Mouse (Mus musculus) forebrain, embryonic 11.5 days (tissue): ENCODE measurements at regions not wholly inside any gene's neighbourhood (a gene's known extent, or its start where the extent isn't known, plus 50 kb on each side); places are given as distances from the start of the nearest gene placed in this dataset.

ENCODE experiments used
- ATAC-seq: fragments of 200-750 bp; cut with Nextera tagmentation; replicated peaks from 2 replicates; pipeline ENCODE4 v1.8.0; 2017; ENCODE audit warnings: moderate TSS enrichment; ENCODE audit not compliant: low FRiP score
- DNase-seq: peaks from one replicate; pipeline ENCODE4 v3.0.0-alpha.2; 2017; ENCODE audit warnings: low spot score
- H3K27ac ChIP-seq: fragments of 300-500 bp; sonication (generic); 2 replicates; pipeline ENCODE4 v1.5.1; 2014; ENCODE audit warnings: low read depth, low read length
- H3K27me3 ChIP-seq: fragments of 300-500 bp; sonication (generic); 2 replicates; pipeline ENCODE4 v1.6.1; 2014; ENCODE audit warnings: mild to moderate bottlenecking, low read length, mixed read lengths; ENCODE audit not compliant: control insufficient read depth, insufficient read depth
- H3K36me3 ChIP-seq: fragments of 300-500 bp; sonication (generic); 2 replicates; pipeline ENCODE4 v1.6.1; 2014; ENCODE audit warnings: mild to moderate bottlenecking, low read length, moderate library complexity, mixed read lengths; ENCODE audit not compliant: control insufficient read depth, insufficient read depth
- H3K4me1 ChIP-seq: fragments of 300-500 bp; sonication (generic); replicated peaks from 2 replicates; pipeline ENCODE4 v1.6.1; 2014; ENCODE audit warnings: low read length, mixed read lengths; ENCODE audit not compliant: control insufficient read depth, insufficient read depth
- H3K4me2 ChIP-seq: fragments of 300-500 bp; sonication (generic); 2 replicates; pipeline ENCODE4 v1.6.1; 2014; ENCODE audit warnings: low read depth, mild to moderate bottlenecking, low read length, moderate library complexity, mixed read lengths; ENCODE audit not compliant: severe bottlenecking
- H3K4me3 ChIP-seq: fragments of 300-500 bp; sonication (generic); 2 replicates; pipeline ENCODE4 v1.5.1; 2014; ENCODE audit warnings: low read depth, low read length
- H3K9ac ChIP-seq: fragments of 300-500 bp; sonication (generic); 2 replicates; pipeline ENCODE4 v1.6.1; 2014; ENCODE audit warnings: low read length
- H3K9me3 ChIP-seq: fragments of 300-500 bp; sonication (generic); 2 replicates; pipeline ENCODE4 v1.6.1; 2016; ENCODE audit warnings: low read length, mixed read lengths; ENCODE audit not compliant: control insufficient read depth
- WGBS: fragments of 180-500 bp; shearing (Covaris S2); extraction: QIAGEN DNeasy Blood & Tissue Kit; methylation state at CpG from one replicate; pipeline ENCODE4 v1.1.7; 2014; 5-methylcytosine and 5-hydroxymethylcytosine counted together

GRCm38 (mm10) chr8:90608410-90608809, 208.8 kb downstream of the Gm19935 start:
- Histone ChIP-seq H3K9ac (no peak overlapping the region), H3K27ac (no peak overlapping the region), H3K9me3 (no peaks in the 10 kb centered on the region), H3K27me3 (no peaks in the 10 kb centered on the region), H3K4me2 (no peak overlapping the region), H3K36me3 (no peaks in the 10 kb centered on the region), H3K4me1 (no peaks in the 10 kb centered on the region), H3K4me3 (no peak overlapping the region)
- 70% methylated on average over 3 of the region's 3 CpGs for WGBS
- ATAC-seq (no peak), DNase-seq (no peak)

GRCm38 (mm10) chr8:90600946-90601695, 216.1 kb downstream of the Gm19935 start:
- H3K4me2 ChIP-seq: no peak overlapping the region
- DNase-seq (no peak), ATAC-seq (no peak)
- H3K27me3 ChIP-seq: no peaks in the 10 kb centered on the region
- no peaks in the 10 kb centered on the region for H3K4me1 ChIP-seq
- no peaks in the 10 kb centered on the region for H3K36me3 ChIP-seq
- 31% methylated on average over 11 of the region's 11 CpGs for WGBS
- no peak overlapping the region for H3K9ac ChIP-seq
- H3K27ac ChIP-seq: no peak overlapping the region
- H3K9me3 ChIP-seq: no peaks in the 10 kb centered on the region
- no peak overlapping the region for H3K4me3 ChIP-seq

GRCm38 (mm10) chr8:90597376-90597775, 219.8 kb downstream of the Gm19935 start:
- Histone ChIP-seq H3K4me2 (no peak overlapping the region), H3K27ac (no peak overlapping the region), H3K36me3 (no peaks in the 10 kb centered on the region), H3K9me3 (no peaks in the 10 kb centered on the region), H3K4me1 (no peaks in the 10 kb centered on the region), H3K4me3 (no peak overlapping the region), H3K9ac (no peak overlapping the region), H3K27me3 (no peaks in the 10 kb centered on the region)
- no peak for ATAC-seq
- WGBS: 86% methylated on average over 6 of the region's 6 CpGs
- DNase-seq: no peak

DNA sequence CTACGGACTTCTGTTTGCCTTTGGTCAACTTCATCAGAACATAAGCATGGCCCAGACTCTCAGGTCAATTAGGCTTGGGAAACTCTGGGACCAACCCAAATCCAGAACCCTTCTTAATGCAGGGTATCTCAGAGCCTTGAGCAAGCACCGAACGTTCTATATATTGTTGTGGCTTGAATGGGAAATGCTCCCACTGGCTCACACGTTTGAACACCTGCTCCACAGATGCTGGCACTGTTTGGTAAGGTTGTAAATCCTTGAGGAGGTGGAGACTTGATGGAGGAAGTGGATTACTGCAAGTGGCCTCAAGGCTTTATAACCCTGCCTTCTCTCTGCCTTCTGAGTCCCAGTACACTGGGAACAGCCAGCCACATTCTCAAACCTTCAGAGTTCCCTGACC, 231.3 kb upstream of the Tox3 start:
- no peaks in the 10 kb centered on the region for H3K4me1 ChIP-seq

GRCm38 (mm10) chr8:90576976-90577375, 228.8 kb upstream of the Tox3 start:
- 74% methylated on average over 4 of the region's 4 CpGs for WGBS
- H3K4me1 ChIP-seq: no peaks in the 10 kb centered on the region
- no peak overlapping the region for H3K4me3 ChIP-seq
- no peak overlapping the region for H3K27ac ChIP-seq
- no peaks in the 10 kb centered on the region for H3K27me3 ChIP-seq
- H3K9me3 ChIP-seq: no peaks in the 10 kb centered on the region
- no peak for ATAC-seq
- no peak overlapping the region for H3K4me2 ChIP-seq
- no peaks in the 10 kb centered on the region for H3K36me3 ChIP-seq
- no peak overlapping the region for H3K9ac ChIP-seq
- DNase-seq: no peak

More for the DNA sequence above, 231.3 kb upstream of the Tox3 start:
- no peak overlapping the region for H3K4me2 ChIP-seq
- WGBS: 86% methylated on average over 4 of the region's 4 CpGs
- no peaks in the 10 kb centered on the region for H3K9me3 ChIP-seq
- no peak overlapping the region for H3K27ac ChIP-seq
- no peaks in the 10 kb centered on the region for H3K27me3 ChIP-seq
- ATAC-seq (no peak), DNase-seq (no peak)
- no peak overlapping the region for H3K4me3 ChIP-seq
- H3K36me3 ChIP-seq: no peaks in the 10 kb centered on the region
- H3K9ac ChIP-seq: no peak overlapping the region

DNA sequence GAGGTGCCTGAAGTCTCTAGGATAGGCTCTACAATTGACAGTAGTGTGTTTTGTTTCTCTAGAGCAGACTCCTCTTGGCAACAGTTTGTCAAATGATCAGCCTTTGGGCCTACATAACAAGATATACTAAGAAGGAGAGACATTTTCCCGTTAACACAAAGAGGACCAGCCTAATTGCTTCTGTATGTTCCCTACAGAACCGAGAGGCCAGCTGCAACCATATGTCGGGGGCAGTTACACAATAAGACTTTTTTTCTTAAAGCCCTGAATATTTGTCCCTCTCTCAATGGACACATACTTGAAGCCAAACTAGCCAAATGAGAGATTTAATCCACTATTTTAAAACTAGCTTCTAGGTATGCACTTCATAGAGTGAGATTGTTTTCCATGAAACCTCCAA, 226.5 kb upstream of the Tox3 start:
- WGBS: 70% methylated on average over 3 of the region's 3 CpGs
- Histone ChIP-seq H3K9ac (no peak overlapping the region), H3K4me3 (no peak overlapping the region), H3K27me3 (no peaks in the 10 kb centered on the region), H3K4me1 (no peaks in the 10 kb centered on the region), H3K27ac (no peak overlapping the region), H3K9me3 (no peaks in the 10 kb centered on the region), H3K36me3 (no peaks in the 10 kb centered on the region), H3K4me2 (no peak overlapping the region)
- DNase-seq (no peak), ATAC-seq (no peak)

GRCm38 (mm10) chr8:90556079-90556427, 207.9 kb upstream of the Tox3 start:
- Histone ChIP-seq H3K4me3 (no peak overlapping the region), H3K36me3 (no peaks in the 10 kb centered on the region), H3K27me3 (no peaks in the 10 kb centered on the region), H3K9ac (no peak overlapping the region), H3K4me2 (no peak overlapping the region), H3K27ac (no peak overlapping the region), H3K9me3 (no peaks in the 10 kb centered on the region), H3K4me1 (no peaks in the 10 kb centered on the region)
- DNase-seq (no peak), ATAC-seq (no peak)
- 84% methylated on average over 7 of the region's 7 CpGs for WGBS

DNA sequence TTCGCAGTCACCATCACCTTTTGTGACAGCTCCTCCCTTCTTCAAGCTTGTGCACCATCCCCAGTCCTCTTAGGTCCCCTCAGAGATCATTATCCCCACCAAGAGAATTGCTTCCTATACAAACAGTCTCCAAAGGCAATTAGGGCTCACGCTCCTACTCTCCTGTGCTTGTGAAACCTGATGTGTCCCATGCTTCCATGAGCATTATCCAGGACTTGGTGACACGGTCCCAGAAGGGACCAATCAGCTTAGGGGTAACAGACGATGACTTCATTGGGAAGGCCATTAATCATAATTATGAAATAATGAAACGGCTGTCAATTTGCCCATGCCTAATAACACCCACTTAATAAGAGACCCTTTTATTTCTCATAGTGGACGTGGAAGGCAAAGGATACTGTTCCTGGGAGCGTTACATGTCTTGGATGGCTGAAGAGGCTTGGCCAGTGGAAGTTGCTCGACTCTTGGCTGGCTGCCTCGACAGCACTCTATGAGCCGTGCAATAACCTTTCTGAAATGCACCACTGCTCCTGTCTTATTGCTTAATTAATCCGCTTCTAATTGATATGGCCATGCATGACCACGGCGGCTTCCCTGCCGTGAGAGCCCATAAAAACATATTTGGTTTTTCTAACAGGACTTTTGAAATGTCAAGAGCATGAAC, 207.4 kb upstream of the Tox3 start:
- H3K4me2 ChIP-seq: no peak overlapping the region
- no peaks in the 10 kb centered on the region for H3K4me1 ChIP-seq
- no peak for ATAC-seq
- H3K27me3 ChIP-seq: no peaks in the 10 kb centered on the region
- no peak overlapping the region for H3K9ac ChIP-seq
- no peak for DNase-seq
- H3K4me3 ChIP-seq: no peak overlapping the region
- 88% methylated on average over 14 of the region's 14 CpGs for WGBS
- H3K27ac ChIP-seq: no peak overlapping the region
- no peaks in the 10 kb centered on the region for H3K36me3 ChIP-seq
- H3K9me3 ChIP-seq: no peaks in the 10 kb centered on the region

DNA sequence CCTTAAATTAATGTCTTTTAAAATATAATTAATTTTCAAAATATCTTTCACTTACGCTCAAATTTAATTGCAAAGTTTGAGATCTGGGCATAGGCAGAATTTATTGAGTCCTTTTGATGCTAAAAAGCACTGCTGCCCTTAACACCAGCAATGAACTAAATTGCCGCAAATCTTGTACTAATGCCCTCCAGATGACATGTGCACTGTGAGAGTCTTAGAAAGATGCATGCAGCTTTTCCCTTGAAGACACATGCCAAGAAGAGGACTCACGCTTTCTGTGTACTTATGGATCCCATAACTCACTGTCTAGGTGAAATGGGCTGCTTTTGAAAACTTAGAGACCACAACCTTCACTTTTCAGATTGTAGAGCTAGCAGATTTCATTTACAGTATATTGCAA, 199.1 kb upstream of the Tox3 start:
- Histone ChIP-seq H3K27ac (no peak overlapping the region), H3K27me3 (no peaks in the 10 kb centered on the region), H3K4me2 (no peak overlapping the region), H3K9me3 (no peaks in the 10 kb centered on the region), H3K4me1 (0 out of 2 replicates have a peak, but pooled peaks cover 2% of the 10 kb centered on the region), H3K36me3 (no peaks in the 10 kb centered on the region), H3K4me3 (no peak overlapping the region), H3K9ac (no peak overlapping the region)
- no peak for DNase-seq
- no peak for ATAC-seq
- 87% methylated on average over 3 of the region's 3 CpGs for WGBS
